Mouse (Mus musculus) C2C12 (cell line): ENCODE results near the gene Sae1.

Experiments used
- CEBPB ChIP-seq: IDR thresholded peaks from one replicate; pipeline ENCODE4 v1.6.1; 2011; ENCODE audit warnings: low read depth, mild to moderate bottlenecking, control low read depth, moderate library complexity
- CTCF ChIP-seq: IDR thresholded peaks from one replicate; pipeline ENCODE4 v1.5.1; 2011; ENCODE audit not compliant: control insufficient read depth, insufficient read depth, insufficient read length
- FOSL1 ChIP-seq: IDR thresholded peaks from one replicate; pipeline ENCODE4 v1.8.0; 2011; ENCODE audit warnings: mild to moderate bottlenecking, low read length; ENCODE audit not compliant: poor library complexity, insufficient read depth, severe bottlenecking
- MYOD1 ChIP-seq: IDR thresholded peaks from one replicate; pipeline ENCODE4 v1.6.1; 2011; ENCODE audit warnings: low read depth; ENCODE audit not compliant: control insufficient read depth, insufficient read length
- MYOG ChIP-seq: IDR thresholded peaks from one replicate; pipeline ENCODE4 v1.6.1; 2011; ENCODE audit not compliant: control insufficient read depth, insufficient read length; ENCODE audit errors: extremely low read depth

- TF ChIP-seq MYOD1 (no peak), CEBPB (peak; percentile 72), CTCF (peak; percentile 87), FOSL1 (no peak), MYOG (no peak)
Measured at GRCm38 (mm10) chr7:16294837-16295236, 92.8 kb downstream of the Sae1 start.
